Mouse (Mus musculus) kidney, adult 8-10 months (tissue): Measurements from ENCODE around the gene Pdzrn4.
A peak's percentile ranks its signal among the peaks of the same experiment; 100 is the strongest.

ENCODE experiments used
- DNase-seq, 2 experiments: peaks; one replicate each; pipeline ENCODE4 v3.0.0; 2022

Gene Pdzrn4

GRCm38 (mm10) chr15:92502797-92503196 is 106.1 kb downstream of the Pdzrn4 start:
- DNase-seq: no peak

- no peak for DNase-seq
Observed at GRCm38 (mm10) chr15:92509372-92509771, 112.7 kb downstream of the Pdzrn4 start.

GRCm38 (mm10) chr15:92515651-92516050 is 119.0 kb downstream of the Pdzrn4 start:
- no peak for DNase-seq

GRCm38 (mm10) chr15:92520677-92521225 is 124.1 kb downstream of the Pdzrn4 start:
- no peak for DNase-seq

- no peak for DNase-seq
Observed at GRCm38 (mm10) chr15:92521686-92522085, 125.0 kb downstream of the Pdzrn4 start.

- DNase-seq: no peak
Observed at GRCm38 (mm10) chr15:92524917-92525316, 128.2 kb downstream of the Pdzrn4 start.

- DNase-seq: no peak
Observed at GRCm38 (mm10) chr15:92525416-92525815, 128.7 kb downstream of the Pdzrn4 start.

- DNase-seq: peak in 1 of 2 experiments; percentile 21
Observed at GRCm38 (mm10) chr15:92526731-92527130, 130.1 kb downstream of the Pdzrn4 start.

GRCm38 (mm10) chr15:92543252-92543651 is 146.6 kb downstream of the Pdzrn4 start:
- no peak for DNase-seq

GRCm38 (mm10) chr15:92547294-92547911 is 150.7 kb downstream of the Pdzrn4 start:
- DNase-seq: no peak

GRCm38 (mm10) chr15:92555012-92555574 is 158.4 kb downstream of the Pdzrn4 start:
- DNase-seq: no peak

GRCm38 (mm10) chr15:92555716-92556115 is 159.0 kb downstream of the Pdzrn4 start:
- no peak for DNase-seq

- DNase-seq: peak; percentile 23 to 42
Observed at GRCm38 (mm10) chr15:92558592-92558991, 161.9 kb downstream of the Pdzrn4 start.

- DNase-seq: no peak
Observed at GRCm38 (mm10) chr15:92562149-92562548, 165.5 kb downstream of the Pdzrn4 start.

GRCm38 (mm10) chr15:92563576-92563975 is 166.9 kb downstream of the Pdzrn4 start:
- no peak for DNase-seq

- DNase-seq: no peak
Observed at GRCm38 (mm10) chr15:92570526-92571243, 174.0 kb downstream of the Pdzrn4 start.

GRCm38 (mm10) chr15:92571244-92571539 is 174.5 kb downstream of the Pdzrn4 start:
- DNase-seq: no peak

GRCm38 (mm10) chr15:92577476-92577875 is 180.8 kb downstream of the Pdzrn4 start:
- DNase-seq: no peak

GRCm38 (mm10) chr15:92580217-92580616 is 183.5 kb downstream of the Pdzrn4 start:
- no peak for DNase-seq

GRCm38 (mm10) chr15:92580742-92581383 is 184.2 kb downstream of the Pdzrn4 start:
- DNase-seq: no peak

GRCm38 (mm10) chr15:92584357-92585138 is 187.9 kb downstream of the Pdzrn4 start:
- DNase-seq: no peak

- DNase-seq: no peak
Observed at GRCm38 (mm10) chr15:92587431-92587830, 190.8 kb downstream of the Pdzrn4 start.

- no peak for DNase-seq
Observed at GRCm38 (mm10) chr15:92594721-92595120, 198.0 kb downstream of the Pdzrn4 start.
